Mouse (Mus musculus): ENCODE measurements around the gene Sar1b. TPM values are rescaled to one million over a fixed set of nuclear protein-coding genes. Genes with fewer than 3 reads are reported as not detected.
A peak's percentile ranks its signal among the peaks of the same experiment; 100 is the strongest.
"Not testable (repeated sequence)": the region's sequence is repeated elsewhere in the genome, so short reads cannot be mapped to it uniquely, and the experiment has no call there.

Sar1b gene
- polyA plus RNA-seq (2015; fragmentation: Nextera tagmentation; extraction: Ambion mirVana), result 121 and 124 TPM in 2 replicates

DNA sequence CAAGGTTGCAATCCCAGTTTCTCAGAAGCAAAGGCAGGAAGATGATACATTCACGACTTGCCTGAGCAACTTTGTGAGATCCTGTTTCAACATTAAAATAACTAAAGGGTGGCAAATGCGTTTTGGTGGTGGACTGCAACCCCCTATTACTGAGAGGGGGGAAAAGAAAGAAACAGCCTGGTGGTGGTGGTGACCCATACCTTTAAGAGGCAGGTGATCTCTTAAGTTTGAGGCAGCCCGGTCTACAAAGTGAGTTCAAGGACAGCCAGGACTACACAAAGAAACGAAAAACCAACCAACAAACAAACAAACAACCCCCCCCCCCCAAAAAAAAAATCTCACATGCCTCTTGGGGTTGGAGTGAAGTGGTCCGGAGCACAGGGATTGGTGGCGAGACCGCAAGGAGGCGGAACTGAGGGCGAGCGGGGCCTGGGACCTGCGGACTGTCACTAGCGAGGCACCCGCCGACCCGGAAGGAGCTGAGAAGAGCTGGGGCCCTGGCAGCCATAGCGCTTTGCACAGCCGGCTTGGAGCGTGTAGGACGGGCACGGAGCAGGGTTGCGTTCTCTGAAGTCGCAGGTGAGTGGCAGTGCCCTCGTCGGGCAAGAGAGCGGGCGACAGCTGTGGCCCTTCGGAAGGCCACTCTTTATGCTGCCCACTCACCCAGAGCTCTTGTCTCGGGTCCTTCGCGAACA lies at the start of gene Sar1b, which contains the start of gene Sec24a:
Gene Sar1b, plus strand, starts transcription at position 475 of the 695 bp plus-strand sequence.
Gene Sec24a, minus strand, starts transcription at position 422 of the 695 bp plus-strand sequence.
- Histone ChIP-seq H3K4me3 (peak within 1 kb of the TSS; percentile 74), H3K9me3 (no peaks in the 10 kb centered on the region), H3K4me1 (peaks cover 10% of the 10 kb centered on the region; the same call in 1 of the 2 replicates), H3K36me3 (no peaks in the 10 kb centered on the region), H3K4me2 (peak within 1 kb of the TSS; percentile 75), H3K27me3 (peaks cover 4% of the 10 kb centered on the region; the same call in 1 of the 2 replicates), H3K9ac (peak within 1 kb of the TSS; percentile 80), H3K27ac (no peak within 1 kb of the TSS)
- peak; percentile 76; the same call in 1 of the 2 replicates for ATAC-seq (ENCODE audit: insufficient number of reproducible peaks, low FRiP score, low TSS enrichment, low read depth)
- under 1% methylated on average over 30 of the region's 30 CpGs for WGBS

DNA sequence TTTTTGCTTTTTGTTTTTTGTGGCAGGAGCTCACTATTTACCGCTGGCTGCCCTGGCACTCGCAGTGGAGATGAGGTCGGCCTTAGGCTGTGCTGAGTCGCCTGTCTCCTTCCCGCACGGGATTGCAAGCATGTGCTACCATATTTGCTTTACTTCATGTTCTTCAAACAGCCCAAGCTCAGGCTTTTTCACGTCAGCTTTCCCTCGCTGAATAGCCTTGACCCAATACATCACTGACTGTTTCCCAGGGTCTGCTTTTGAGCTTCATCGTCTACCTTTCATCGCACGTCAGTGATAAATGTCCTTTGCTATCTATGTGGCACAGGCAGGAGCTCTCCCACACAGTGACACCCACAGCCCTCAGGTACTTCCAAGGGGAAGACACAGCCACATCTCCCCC lies 42.4 kb upstream of the Sar1b start:
- ATAC-seq (ENCODE audit: insufficient number of reproducible peaks, low FRiP score, low TSS enrichment, low read depth), result no peak
- WGBS, result 96% methylated on average over 11 of the region's 11 CpGs
- Histone ChIP-seq H3K4me3 (no peak overlapping the region), H3K9ac (no peak overlapping the region), H3K4me2 (no peak overlapping the region), H3K27me3 (no peaks in the 10 kb centered on the region), H3K36me3 (peaks cover 83% of the 10 kb centered on the region), H3K27ac (no peak overlapping the region), H3K4me1 (no peaks in the 10 kb centered on the region), H3K9me3 (no peaks in the 10 kb centered on the region)

DNA sequence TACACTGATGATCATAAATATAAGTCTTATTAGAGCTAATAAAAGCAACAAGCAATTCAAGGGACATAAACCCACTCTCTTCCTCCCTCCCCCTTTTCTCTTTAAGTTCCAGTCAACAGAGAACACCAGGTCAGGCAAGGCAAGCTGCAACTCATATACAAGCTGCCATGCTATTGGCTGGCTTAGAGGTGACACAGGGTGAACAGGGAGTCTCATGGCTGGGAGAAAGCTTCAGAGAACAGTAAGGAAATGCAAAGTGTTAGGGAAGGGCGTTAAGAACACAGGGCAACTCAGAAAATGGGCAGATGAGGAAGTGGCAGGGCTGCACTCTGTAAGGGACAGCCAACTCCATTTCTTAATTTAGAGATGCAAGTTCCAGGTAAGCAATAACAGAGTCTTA lies 30.6 kb upstream of the Sar1b start:
- no peak overlapping the region for H3K4me3 ChIP-seq
- H3K36me3 ChIP-seq, result peaks cover 63% of the 10 kb centered on the region
- H3K9me3 ChIP-seq, result no peaks in the 10 kb centered on the region
- H3K27ac ChIP-seq, result no peak overlapping the region
- ATAC-seq (ENCODE audit: insufficient number of reproducible peaks, low FRiP score, low TSS enrichment, low read depth), result no peak
- no peaks in the 10 kb centered on the region for H3K27me3 ChIP-seq
- WGBS, result 81% methylated on average over 1 of the region's 1 CpGs
- no peak overlapping the region for H3K9ac ChIP-seq
- no peaks in the 10 kb centered on the region for H3K4me1 ChIP-seq
- H3K4me2 ChIP-seq, result no peak overlapping the region

DNA sequence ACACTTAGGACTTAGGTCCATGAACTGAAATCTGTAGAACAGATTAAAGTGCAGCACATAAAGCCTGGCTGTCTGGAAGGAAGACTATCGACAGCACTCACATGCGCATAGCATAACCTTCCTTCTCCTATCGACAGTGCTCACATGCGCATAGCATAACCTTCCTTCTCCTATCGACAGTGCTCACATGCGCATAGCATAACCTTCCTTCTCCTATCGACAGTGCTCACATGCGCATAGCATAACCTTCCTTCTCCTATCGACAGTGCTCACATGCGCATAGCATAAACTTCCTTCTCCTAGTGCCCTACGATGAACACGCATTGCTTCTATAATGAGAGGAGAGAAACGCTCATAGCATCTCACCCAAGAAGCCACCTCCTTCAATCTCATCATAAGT lies 29.3 kb upstream of the Sar1b start:
- H3K9me3 ChIP-seq; H3K4me1 ChIP-seq; H3K4me3 ChIP-seq; H3K4me2 ChIP-seq; ATAC-seq (ENCODE audit: insufficient number of reproducible peaks, low FRiP score, low TSS enrichment, low read depth); H3K9ac ChIP-seq; H3K27me3 ChIP-seq; H3K27ac ChIP-seq: not testable (repeated sequence)
- 96% methylated on average over 13 of the region's 13 CpGs for WGBS
- peaks cover 68% of the 10 kb centered on the region for H3K36me3 ChIP-seq

DNA sequence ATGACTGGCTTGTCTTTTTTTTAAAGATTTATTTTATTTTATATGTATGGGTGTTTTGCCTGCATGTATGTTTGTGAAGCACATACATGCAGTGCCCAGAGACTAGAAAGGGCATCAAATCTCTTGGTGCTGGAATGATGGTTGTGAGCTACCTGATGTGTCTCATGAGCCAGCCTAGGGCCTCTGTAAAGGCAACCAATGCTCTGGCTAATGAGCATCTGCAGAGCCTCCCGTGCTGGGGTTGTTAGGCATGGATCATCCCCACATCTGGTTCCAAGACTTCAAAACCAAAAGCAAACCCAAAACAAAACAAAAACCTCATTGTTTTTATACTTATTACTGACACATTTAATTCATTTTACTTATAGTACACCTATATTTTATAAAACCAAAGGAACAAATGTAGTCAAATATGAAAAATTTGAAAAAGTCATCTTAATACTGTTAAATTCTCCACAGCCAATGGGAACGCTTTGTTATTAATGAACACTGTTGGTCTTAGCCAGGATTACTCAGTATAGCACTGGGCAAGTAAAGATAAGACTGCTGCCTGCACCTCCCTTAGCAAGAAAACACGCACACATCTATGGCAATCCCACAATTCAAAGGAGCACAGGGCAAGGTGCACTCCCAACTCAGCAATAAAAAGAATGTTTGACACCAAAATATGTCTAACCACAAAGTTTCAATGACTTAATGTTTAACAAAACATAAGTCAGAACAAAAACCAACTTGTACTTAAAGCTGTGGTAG lies 24.7 kb upstream of the Sar1b start:
- Histone ChIP-seq H3K9me3 (no peaks in the 10 kb centered on the region), H3K4me1 (no peaks in the 10 kb centered on the region), H3K9ac (no peak overlapping the region), H3K27ac (no peak overlapping the region), H3K4me3 (no peak overlapping the region), H3K4me2 (no peak overlapping the region), H3K36me3 (peaks cover 69% of the 10 kb centered on the region), H3K27me3 (no peaks in the 10 kb centered on the region)
- no peak for ATAC-seq (ENCODE audit: insufficient number of reproducible peaks, low FRiP score, low TSS enrichment, low read depth)
- WGBS, result 79% methylated on average over 3 of the region's 3 CpGs

DNA sequence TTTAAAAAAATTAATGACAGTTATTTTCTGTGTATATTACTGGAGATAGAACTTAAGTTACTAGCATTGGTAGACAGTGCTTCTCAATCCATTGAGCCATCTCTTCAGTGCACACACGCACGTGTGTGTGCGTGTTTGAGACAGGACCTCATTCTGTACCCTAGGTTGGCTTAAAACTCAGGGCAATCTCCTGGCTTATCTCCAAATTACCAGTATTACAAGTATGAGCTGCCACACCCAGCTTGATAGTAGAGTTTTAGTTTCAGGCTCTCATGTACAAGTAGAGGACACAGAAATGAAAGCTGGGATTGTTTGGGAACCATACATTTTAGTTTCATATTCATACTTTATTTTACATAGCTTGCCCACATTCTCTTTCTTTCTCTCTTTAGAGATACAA lies 22.8 kb upstream of the Sar1b start:
- Histone ChIP-seq H3K4me1 (no peaks in the 10 kb centered on the region), H3K9me3 (no peaks in the 10 kb centered on the region), H3K27ac (no peak overlapping the region), H3K4me3 (no peak overlapping the region), H3K9ac (no peak overlapping the region), H3K36me3 (peaks cover 60% of the 10 kb centered on the region), H3K4me2 (no peak overlapping the region), H3K27me3 (no peaks in the 10 kb centered on the region)
- ATAC-seq (ENCODE audit: insufficient number of reproducible peaks, low FRiP score, low TSS enrichment, low read depth), result no peak
- WGBS, result 89% methylated on average over 3 of the region's 3 CpGs

DNA sequence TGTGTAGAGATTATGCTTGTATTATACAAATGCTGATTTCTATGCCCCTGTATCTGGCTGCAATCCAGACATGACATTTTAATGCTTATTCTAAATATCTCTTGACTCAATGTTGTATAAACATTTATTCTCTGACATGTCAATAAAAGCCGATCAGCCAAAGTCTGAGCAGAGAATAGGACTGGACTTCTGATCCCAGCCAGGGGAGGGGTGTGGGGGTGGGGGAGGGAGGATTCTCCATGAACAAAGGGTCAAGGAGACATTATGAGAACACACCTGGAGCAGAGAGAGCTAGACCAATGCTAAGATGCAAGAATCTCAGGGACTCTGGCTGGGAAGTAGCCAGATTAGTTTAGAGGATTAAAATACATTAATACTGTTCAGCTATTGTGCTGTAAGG lies 17.4 kb upstream of the Sar1b start:
- Histone ChIP-seq H3K36me3 (peaks cover 44% of the 10 kb centered on the region), H3K4me3 (no peak overlapping the region), H3K27ac (no peak overlapping the region), H3K9me3 (no peaks in the 10 kb centered on the region), H3K4me2 (no peak overlapping the region), H3K4me1 (no peaks in the 10 kb centered on the region), H3K9ac (no peak overlapping the region), H3K27me3 (no peaks in the 10 kb centered on the region)
- no peak for ATAC-seq (ENCODE audit: insufficient number of reproducible peaks, low FRiP score, low TSS enrichment, low read depth)
- 89% methylated on average over 1 of the region's 1 CpGs for WGBS

DNA sequence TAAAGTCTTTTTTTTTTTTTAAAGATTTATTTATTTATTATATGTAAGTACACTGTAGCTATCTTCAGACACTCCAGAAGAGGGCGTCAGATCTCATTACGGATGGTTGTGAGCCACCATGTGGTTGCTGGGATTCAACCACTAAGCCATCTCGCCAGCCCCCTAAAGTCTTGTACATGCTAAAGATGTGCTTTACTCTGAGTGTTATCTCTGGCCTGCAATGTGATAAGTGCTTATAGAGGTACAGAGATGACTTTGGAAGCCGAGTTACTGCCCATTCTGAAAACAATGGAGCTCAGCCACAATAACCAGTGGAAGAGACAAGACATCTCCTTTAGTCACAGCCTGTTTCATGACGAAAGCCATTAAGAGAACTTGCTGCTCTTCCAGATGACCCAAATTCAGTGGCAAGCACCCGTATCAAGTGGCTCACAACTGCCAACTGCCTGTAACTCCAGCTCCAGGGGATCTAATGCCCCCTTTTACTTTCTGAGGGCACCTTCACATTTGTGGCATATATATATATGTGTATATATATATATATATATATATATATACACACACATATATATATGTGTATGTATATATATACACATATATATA lies 11.8 kb upstream of the Sar1b start:
- H3K27ac ChIP-seq; H3K9ac ChIP-seq; H3K4me3 ChIP-seq; ATAC-seq (ENCODE audit: insufficient number of reproducible peaks, low FRiP score, low TSS enrichment, low read depth); H3K9me3 ChIP-seq; H3K4me2 ChIP-seq; H3K27me3 ChIP-seq: not testable (repeated sequence)
- peaks cover 14% of the 10 kb centered on the region for H3K4me1 ChIP-seq
- WGBS, result 81% methylated on average over 6 of the region's 6 CpGs
- H3K36me3 ChIP-seq, result peaks cover 13% of the 10 kb centered on the region; the same call in 1 of the 2 replicates

DNA sequence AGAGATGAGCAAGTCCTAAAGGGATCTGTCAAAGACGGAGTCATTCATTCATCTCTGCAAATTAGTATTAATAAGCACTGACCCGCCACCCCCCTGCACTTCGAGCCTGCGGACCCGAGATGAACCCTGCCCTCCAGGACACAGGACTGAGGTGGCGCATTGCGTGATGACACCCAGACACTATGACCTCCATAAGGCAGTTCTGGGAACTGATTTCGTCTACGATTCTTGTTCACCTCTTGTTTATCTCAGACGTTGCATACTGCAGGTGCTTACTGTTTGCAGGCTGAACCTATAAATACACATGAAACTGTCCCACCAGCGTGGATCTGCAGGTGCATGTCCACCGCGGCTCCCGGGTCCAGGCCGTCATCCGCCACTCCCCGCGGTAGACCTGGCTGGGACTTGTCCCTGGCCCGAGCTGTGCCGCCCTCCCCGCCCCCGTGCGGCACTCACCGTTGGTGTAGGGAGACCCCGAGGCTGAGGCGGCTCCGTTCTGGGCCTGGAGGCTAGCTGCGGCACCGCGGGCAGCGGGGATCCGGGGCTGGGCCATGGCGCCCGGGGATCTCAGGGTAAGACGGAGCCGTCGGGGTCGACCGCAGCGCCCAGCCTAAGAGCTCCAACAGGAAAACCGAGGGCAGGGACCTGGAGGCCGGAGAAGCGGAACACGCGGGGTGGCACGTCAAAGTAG lies 7.7 kb upstream of the Sar1b start:
- Histone ChIP-seq H3K4me1 (peaks cover 14% of the 10 kb centered on the region), H3K36me3 (no peaks in the 10 kb centered on the region; the same call in 1 of the 2 replicates), H3K4me3 (peak overlapping the region; percentile 96), H3K27ac (peak overlapping the region; percentile 83), H3K9ac (peak overlapping the region; percentile 95), H3K4me2 (peak overlapping the region; percentile 46), H3K9me3 (no peaks in the 10 kb centered on the region), H3K27me3 (no peaks in the 10 kb centered on the region; the same call in 1 of the 2 replicates)
- peak; percentile 68 for ATAC-seq (ENCODE audit: insufficient number of reproducible peaks, low FRiP score, low TSS enrichment, low read depth)
- 1% methylated on average over 46 of the region's 46 CpGs for WGBS

DNA sequence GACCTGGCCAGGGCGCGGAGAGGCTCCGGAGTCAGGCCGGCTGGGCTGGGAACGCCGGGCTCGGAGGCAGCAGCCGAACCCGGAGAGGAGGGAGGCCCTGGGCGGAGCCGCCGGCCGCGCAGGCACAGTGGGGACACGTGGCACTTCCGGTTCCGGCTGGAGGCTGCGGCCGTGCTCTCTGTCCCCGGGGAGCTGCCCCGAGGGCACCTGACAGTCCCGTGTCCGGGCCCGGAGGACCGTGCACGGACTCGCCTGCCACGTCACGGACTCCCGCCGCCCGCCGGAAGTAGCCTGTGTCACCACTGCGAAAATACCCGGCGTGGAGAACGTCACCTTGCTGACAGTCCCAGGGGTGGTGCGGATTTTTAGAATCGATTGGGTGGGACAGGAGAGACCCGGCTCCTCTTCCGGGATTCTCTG lies 7.1 kb upstream of the Sar1b start:
- ATAC-seq (ENCODE audit: insufficient number of reproducible peaks, low FRiP score, low TSS enrichment, low read depth), result peak; percentile 92

DNA sequence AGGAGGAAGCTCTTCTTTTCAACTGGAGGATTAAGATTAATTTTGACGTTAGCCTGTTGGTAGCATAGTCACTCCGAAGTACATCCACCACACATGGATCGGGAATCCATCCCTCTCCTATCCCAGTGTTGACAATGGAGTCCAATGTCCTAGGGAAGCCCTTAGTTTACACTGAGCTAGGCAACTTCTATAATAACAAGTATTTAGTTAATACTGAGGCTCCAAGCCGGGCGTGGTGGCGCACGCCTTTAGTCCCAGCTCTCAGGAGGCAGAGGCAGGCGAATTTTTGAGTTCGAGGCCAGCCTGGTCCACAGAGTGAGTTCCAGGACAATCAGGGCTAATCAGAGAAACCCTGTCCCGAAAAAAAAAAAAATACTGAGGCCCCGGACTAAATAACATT lies 6.5 kb upstream of the Sar1b start:
- 76% methylated on average over 11 of the region's 11 CpGs for WGBS
- Histone ChIP-seq H3K4me1 (peaks cover 14% of the 10 kb centered on the region), H3K9ac (peak overlapping the region; percentile 95; the same call in 1 of the 2 replicates), H3K27ac (peak overlapping the region; percentile 83; the same call in 1 of the 2 replicates), H3K36me3 (no peaks in the 10 kb centered on the region; the same call in 1 of the 2 replicates), H3K4me3 (peak overlapping the region; percentile 96), H3K27me3 (peaks cover 4% of the 10 kb centered on the region; the same call in 1 of the 2 replicates), H3K9me3 (no peaks in the 10 kb centered on the region), H3K4me2 (peak overlapping the region; percentile 46)
- no peak for ATAC-seq (ENCODE audit: insufficient number of reproducible peaks, low FRiP score, low TSS enrichment, low read depth)

More for the DNA sequence above, 7.1 kb upstream of the Sar1b start:
- Histone ChIP-seq H3K9ac (peak overlapping the region; percentile 95), H3K4me2 (peak overlapping the region; percentile 46), H3K36me3 (no peaks in the 10 kb centered on the region; the same call in 1 of the 2 replicates), H3K9me3 (no peaks in the 10 kb centered on the region), H3K27ac (peak overlapping the region; percentile 83), H3K4me3 (peak overlapping the region; percentile 96), H3K27me3 (no peaks in the 10 kb centered on the region; the same call in 1 of the 2 replicates), H3K4me1 (peaks cover 14% of the 10 kb centered on the region)
- under 1% methylated on average over 41 of the region's 41 CpGs for WGBS

All from limb, embryonic 15.5 days (tissue).